Mouse (Mus musculus) limb, embryonic 15.5 days (tissue): ENCODE measurements around the gene Olfr1382. TPM values are rescaled to one million over a fixed set of nuclear protein-coding genes. Genes with fewer than 3 reads are reported as not detected.

Experiments
- polyA plus RNA-seq: library from polyadenylated mRNA; unstranded; fragments of >200 nt; fragmentation: Nextera tagmentation; extraction: Ambion mirVana; gene quantifications from 2 replicates; pipeline ENCODE4 v1.2.1, GENCODE M21; 2015

The Olfr1382 gene
- polyA plus RNA-seq, 1 experiment from 2014 or later = not detected

Other genes starting within 250 kb of the Olfr1382 start
- gene Olfr1393, start 249.9 kb upstream of the Olfr1382 start, polyA plus RNA-seq = not detected in 2 replicates
- 0.10 and 0.11 TPM in 2 replicates for gene Olfr1392, start 243.0 kb upstream of the Olfr1382 start, polyA plus RNA-seq
- not detected in 2 replicates for gene Olfr10, start 223.5 kb upstream of the Olfr1382 start, polyA plus RNA-seq
- not detected in 2 replicates for gene Olfr1391, start 205.5 kb upstream of the Olfr1382 start, polyA plus RNA-seq
- gene Olfr1390, start 193.1 kb upstream of the Olfr1382 start, polyA plus RNA-seq = not detected in 2 replicates
- gene Olfr1389, start 105.2 kb upstream of the Olfr1382 start, polyA plus RNA-seq = not detected in 2 replicates
- 0.06 TPM in 1 of 2 replicates, not detected in the other for gene Olfr1388, start 91.6 kb upstream of the Olfr1382 start, polyA plus RNA-seq
- gene Olfr1387, start 72.9 kb upstream of the Olfr1382 start, polyA plus RNA-seq = not detected in 2 replicates
- not detected in 2 replicates for gene Olfr1386, start 63.2 kb upstream of the Olfr1382 start, polyA plus RNA-seq
- not detected in 2 replicates for gene Olfr1385, start 39.2 kb upstream of the Olfr1382 start, polyA plus RNA-seq
- gene Olfr1384, start 21.5 kb upstream of the Olfr1382 start, polyA plus RNA-seq = not detected in 2 replicates
- gene Olfr1383, start 8.6 kb upstream of the Olfr1382 start, polyA plus RNA-seq = not detected in 2 replicates
- gene Olfr1381, start 15.2 kb downstream of the Olfr1382 start, polyA plus RNA-seq = not detected in 2 replicates
- not detected in 2 replicates for gene Olfr1380, start 28.6 kb downstream of the Olfr1382 start, polyA plus RNA-seq
- gene Flt4, start 81.0 kb downstream of the Olfr1382 start, polyA plus RNA-seq = 5.5 and 5.6 TPM in 2 replicates
- not detected in 2 replicates for gene Scgb3a1, start 135.4 kb downstream of the Olfr1382 start, polyA plus RNA-seq
- gene Cnot6, start 184.5 kb downstream of the Olfr1382 start, polyA plus RNA-seq = 40.1 and 47.9 TPM in 2 replicates